Mouse (Mus musculus): Measurements from ENCODE around the gene 2810408A11Rik. TPM values are rescaled to one million over a fixed set of nuclear protein-coding genes. Genes with fewer than 3 reads are reported as not detected.
A peak's percentile ranks its signal among the peaks of the same experiment; 100 is the strongest.
"Not testable (repeated sequence)": the region's sequence is repeated elsewhere in the genome, so short reads cannot be mapped to it uniquely, and the experiment has no call there.

The 2810408A11Rik gene
- polyA plus RNA-seq, 1 experiment from 2014 or later: 32.8 TPM

GRCm38 (mm10) chr11:69930967-69931537, 30.3 kb upstream of the 2810408A11Rik start:
- Histone ChIP-seq H3K36me3 (no peaks in the 10 kb centered on the region), H3K4me2 (no peak overlapping the region), H3K9me3 (no peaks in the 10 kb centered on the region), H3K4me3 (replicated peaks) (no peak overlapping the region), H3K4me1 (replicated peaks) (peaks cover 8% of the 10 kb centered on the region), H3K27ac (no peak overlapping the region), H3K9ac (replicated peaks) (no peak overlapping the region), H3K27me3 (peaks cover 5% of the 10 kb centered on the region; the same call in 1 of the 2 replicates)
- no peak for ATAC-seq (ENCODE audit: insufficient number of reproducible peaks, insufficient read depth, low FRiP score, low TSS enrichment, low read depth)
- 72% methylated on average over 3 of the region's 3 CpGs for WGBS

DNA sequence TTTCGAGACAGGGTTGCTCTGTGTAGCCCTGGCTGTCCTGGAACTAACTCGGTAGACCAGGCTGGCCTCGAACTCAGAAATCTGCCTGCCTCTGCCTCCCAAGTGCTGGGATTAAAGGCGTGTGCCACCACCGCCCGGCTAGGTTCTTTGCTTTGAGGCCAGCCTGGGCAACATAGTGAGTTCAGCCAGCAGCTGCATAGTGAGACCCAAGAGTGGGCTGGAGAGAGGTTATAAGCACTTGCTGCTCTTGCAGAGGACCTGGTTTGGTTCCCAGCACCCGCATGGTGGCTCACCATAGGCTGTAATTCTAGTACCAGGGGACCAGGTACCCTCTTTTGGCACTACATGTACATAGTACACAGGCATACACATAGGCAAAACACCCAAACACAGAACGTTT, 29.4 kb upstream of the 2810408A11Rik start:
- not testable (repeated sequence) for ATAC-seq (ENCODE audit: insufficient number of reproducible peaks, insufficient read depth, low FRiP score, low TSS enrichment, low read depth); H3K4me1 ChIP-seq (replicated peaks); H3K9me3 ChIP-seq; H3K27ac ChIP-seq; H3K4me3 ChIP-seq (replicated peaks); H3K9ac ChIP-seq (replicated peaks); H3K27me3 ChIP-seq; H3K36me3 ChIP-seq; H3K4me2 ChIP-seq
- 84% methylated on average over 8 of the region's 8 CpGs for WGBS

DNA sequence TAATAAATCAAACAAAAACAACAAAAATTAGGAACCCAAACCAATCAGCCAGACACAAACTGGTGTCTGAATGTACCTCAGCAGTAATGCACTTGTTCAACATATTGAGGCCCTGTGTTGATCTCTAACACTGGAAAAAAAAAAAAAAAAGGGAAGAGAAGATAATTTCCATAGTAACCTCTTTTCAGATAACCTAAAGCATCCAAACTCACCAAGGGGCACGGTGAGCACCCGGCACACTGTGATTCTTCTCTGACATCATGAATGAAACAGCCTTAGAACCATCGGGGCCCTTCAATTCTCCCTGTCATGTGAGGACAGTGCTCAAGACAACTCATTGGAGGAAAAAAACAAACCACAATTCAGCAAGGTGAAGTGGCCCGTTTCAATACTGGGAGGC, 28.9 kb upstream of the 2810408A11Rik start:
- 79% methylated on average over 4 of the region's 4 CpGs for WGBS
- H3K4me1 ChIP-seq (replicated peaks): no peaks in the 10 kb centered on the region
- H3K4me2 ChIP-seq: no peak overlapping the region
- no peak overlapping the region for H3K4me3 ChIP-seq (replicated peaks)
- no peaks in the 10 kb centered on the region for H3K9me3 ChIP-seq
- H3K36me3 ChIP-seq: no peaks in the 10 kb centered on the region
- H3K9ac ChIP-seq (replicated peaks): no peak overlapping the region
- ATAC-seq (ENCODE audit: insufficient number of reproducible peaks, insufficient read depth, low FRiP score, low TSS enrichment, low read depth): no peak
- H3K27ac ChIP-seq: no peak overlapping the region
- H3K27me3 ChIP-seq: no peaks in the 10 kb centered on the region

DNA sequence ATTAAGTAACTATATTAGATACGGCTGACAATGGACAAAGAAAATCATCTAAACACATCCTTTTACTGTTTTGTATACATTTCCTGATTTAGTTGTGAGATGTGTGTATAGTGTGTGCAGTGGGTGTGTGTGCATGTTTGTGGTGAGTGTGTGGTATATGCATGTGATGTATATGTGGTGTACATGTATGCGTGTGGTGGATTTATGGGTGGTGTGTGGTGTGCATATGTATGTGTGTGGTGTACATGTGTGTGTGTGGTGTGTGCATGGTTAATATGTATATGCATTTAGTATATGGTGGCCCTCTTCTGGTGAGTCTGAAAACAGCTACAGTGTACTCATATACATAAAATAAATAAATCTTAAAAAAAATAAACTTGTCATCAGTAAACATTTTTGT, 26.7 kb upstream of the 2810408A11Rik start:
- Histone ChIP-seq H3K4me3 (replicated peaks) (no peak overlapping the region), H3K4me1 (replicated peaks) (peaks cover 5% of the 10 kb centered on the region; the same call in 1 of the 2 replicates), H3K4me2 (no peak overlapping the region), H3K9ac (replicated peaks) (no peak overlapping the region), H3K9me3 (no peaks in the 10 kb centered on the region), H3K27me3 (no peaks in the 10 kb centered on the region), H3K36me3 (no peaks in the 10 kb centered on the region), H3K27ac (no peak overlapping the region)
- WGBS: 94% methylated on average over 2 of the region's 2 CpGs
- ATAC-seq (ENCODE audit: insufficient number of reproducible peaks, insufficient read depth, low FRiP score, low TSS enrichment, low read depth): no peak; the same call in 1 of the 2 replicates

DNA sequence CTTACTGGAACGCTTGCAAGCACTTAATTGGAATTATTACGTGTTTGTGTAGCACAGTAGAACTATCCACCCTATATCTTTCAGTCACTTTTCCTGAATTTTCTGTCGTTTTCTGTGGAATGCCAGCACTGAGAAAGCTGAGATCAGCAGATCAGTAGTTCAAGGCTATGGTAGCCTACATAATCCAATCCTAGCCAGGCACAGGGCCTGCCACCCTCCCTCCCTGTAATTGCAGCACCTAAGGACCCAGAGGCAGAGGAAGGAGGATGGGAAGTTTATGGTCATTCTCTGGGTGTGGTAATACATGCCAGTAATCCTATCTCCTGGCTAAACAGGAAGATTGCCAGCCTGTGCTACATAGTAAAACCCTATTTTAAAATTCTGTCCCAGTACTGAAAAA, 22.0 kb upstream of the 2810408A11Rik start:
- 66% methylated on average over 3 of the region's 3 CpGs for WGBS
- no peak for ATAC-seq (ENCODE audit: insufficient number of reproducible peaks, insufficient read depth, low FRiP score, low TSS enrichment, low read depth)
- Histone ChIP-seq H3K27me3 (no peaks in the 10 kb centered on the region), H3K4me2 (peak overlapping the region; percentile 87), H3K4me3 (replicated peaks) (no peak overlapping the region), H3K9ac (replicated peaks) (no peak overlapping the region; the same call in 1 of the 2 replicates), H3K27ac (0 out of 2 replicates have a peak overlapping the region, but pooled peaks have one; percentile 30), H3K9me3 (no peaks in the 10 kb centered on the region), H3K4me1 (replicated peaks) (peaks cover 22% of the 10 kb centered on the region), H3K36me3 (peaks cover 16% of the 10 kb centered on the region)

- Histone ChIP-seq H3K9ac (replicated peaks) (peak overlapping the region; percentile 65), H3K4me3 (replicated peaks) (peak overlapping the region; percentile 98), H3K27me3 (no peaks in the 10 kb centered on the region), H3K36me3 (peaks cover 22% of the 10 kb centered on the region), H3K4me1 (replicated peaks) (peaks cover 23% of the 10 kb centered on the region), H3K27ac (peak overlapping the region; percentile 98), H3K4me2 (peak overlapping the region; percentile 87), H3K9me3 (no peaks in the 10 kb centered on the region)
- no peak for ATAC-seq (ENCODE audit: insufficient number of reproducible peaks, insufficient read depth, low FRiP score, low TSS enrichment, low read depth)
- 3% methylated on average over 12 of the region's 12 CpGs for WGBS
Observed at GRCm38 (mm10) chr11:69922012-69922756, 21.4 kb upstream of the 2810408A11Rik start.

GRCm38 (mm10) chr11:69921114-69922011, 20.6 kb upstream of the 2810408A11Rik start, which contains the start of gene Eif5a:
Gene Eif5a (minus strand): TSS chr11:69921958.
- under 1% methylated on average over 78 of the region's 78 CpGs for WGBS
- H3K4me1 ChIP-seq (replicated peaks): peaks cover 28% of the 10 kb centered on the region

GRCm38 (mm10) chr11:69920266-69921031, 19.7 kb upstream of the 2810408A11Rik start:
- Histone ChIP-seq H3K9ac (replicated peaks) (peak overlapping the region; percentile 95), H3K9me3 (no peaks in the 10 kb centered on the region), H3K27ac (peak overlapping the region; percentile 98), H3K4me1 (replicated peaks) (peaks cover 35% of the 10 kb centered on the region), H3K27me3 (no peaks in the 10 kb centered on the region), H3K4me3 (replicated peaks) (peak overlapping the region; percentile 98), H3K4me2 (peak overlapping the region; percentile 87), H3K36me3 (peaks cover 40% of the 10 kb centered on the region)
- WGBS: under 1% methylated on average over 62 of the region's 65 CpGs
- 0 out of 2 replicates have a peak, but pooled peaks have one; percentile 3 for ATAC-seq (ENCODE audit: insufficient number of reproducible peaks, insufficient read depth, low FRiP score, low TSS enrichment, low read depth)

More at GRCm38 (mm10) chr11:69921114-69922011, 20.6 kb upstream of the 2810408A11Rik start, which contains the start of gene Eif5a:
- Histone ChIP-seq H3K36me3 (peaks cover 31% of the 10 kb centered on the region), H3K4me3 (replicated peaks) (peak within 1 kb of the TSS; percentile 98), H3K27ac (peak within 1 kb of the TSS; percentile 98), H3K27me3 (no peaks in the 10 kb centered on the region), H3K4me2 (peak within 1 kb of the TSS; percentile 87), H3K9ac (replicated peaks) (peak within 1 kb of the TSS; percentile 95), H3K9me3 (no peaks in the 10 kb centered on the region)
- ATAC-seq (ENCODE audit: insufficient number of reproducible peaks, insufficient read depth, low FRiP score, low TSS enrichment, low read depth): peak; percentile 96

DNA sequence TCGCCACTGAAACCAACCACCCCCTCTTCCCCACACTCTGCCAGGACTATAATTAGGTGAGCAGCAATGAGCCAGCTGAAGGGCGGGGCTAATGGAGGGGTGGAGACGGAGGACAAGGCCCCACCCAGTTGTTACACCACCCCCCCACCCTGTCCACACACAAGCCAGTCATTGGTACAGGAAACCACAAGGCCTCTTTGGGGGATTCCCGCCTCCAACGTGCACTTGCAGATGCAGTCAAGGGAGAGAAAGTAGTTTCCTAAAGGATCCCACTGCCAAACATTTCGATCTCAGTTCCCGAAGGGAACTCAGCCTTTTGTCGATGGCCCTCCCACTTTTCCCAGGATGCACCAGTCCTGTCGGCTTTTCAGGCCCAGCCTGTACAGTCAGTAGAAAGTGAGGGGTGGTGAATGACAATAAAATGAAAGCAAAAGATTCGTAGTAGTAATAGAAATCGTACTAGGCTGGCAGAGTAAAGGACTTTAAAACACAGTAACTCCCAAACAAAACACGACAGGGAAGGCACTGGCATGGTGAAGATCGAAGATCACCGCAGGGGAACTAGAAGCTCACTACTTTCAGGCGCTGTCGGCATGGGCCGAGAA, 19.0 kb upstream of the 2810408A11Rik start:
- Histone ChIP-seq H3K4me1 (replicated peaks) (peaks cover 42% of the 10 kb centered on the region), H3K4me3 (replicated peaks) (peak overlapping the region; percentile 98), H3K36me3 (peaks cover 47% of the 10 kb centered on the region), H3K27ac (peak overlapping the region; percentile 98), H3K9ac (replicated peaks) (peak overlapping the region; percentile 95), H3K9me3 (no peaks in the 10 kb centered on the region), H3K4me2 (peak overlapping the region; percentile 87), H3K27me3 (no peaks in the 10 kb centered on the region)
- under 1% methylated on average over 17 of the region's 17 CpGs for WGBS
- no peak for ATAC-seq (ENCODE audit: insufficient number of reproducible peaks, insufficient read depth, low FRiP score, low TSS enrichment, low read depth)

DNA sequence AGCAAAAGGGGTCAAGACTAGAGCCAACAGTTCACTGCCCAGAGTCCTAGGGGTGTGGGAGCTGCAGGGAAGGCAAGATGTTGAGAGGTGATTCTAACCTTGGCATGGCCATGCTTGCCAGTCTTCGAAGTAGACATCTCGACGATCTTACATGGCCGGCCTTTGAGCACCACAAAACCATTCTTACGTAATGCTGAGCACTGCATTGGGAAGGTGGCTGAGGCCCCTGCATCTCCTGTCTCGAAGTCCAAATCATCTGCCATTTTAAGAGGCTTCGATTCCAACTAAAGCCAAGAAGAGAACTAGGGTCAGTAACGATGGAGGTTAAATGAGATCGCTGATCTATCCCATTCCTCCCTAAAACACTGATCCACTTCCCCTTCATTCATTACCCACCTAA, 18.3 kb upstream of the 2810408A11Rik start:
- H3K4me3 ChIP-seq (replicated peaks): peak overlapping the region; percentile 98
- H3K4me1 ChIP-seq (replicated peaks): peaks cover 46% of the 10 kb centered on the region
- no peaks in the 10 kb centered on the region for H3K9me3 ChIP-seq
- peak overlapping the region; percentile 98 for H3K27ac ChIP-seq
- no peaks in the 10 kb centered on the region for H3K27me3 ChIP-seq
- 84% methylated on average over 9 of the region's 9 CpGs for WGBS
- H3K9ac ChIP-seq (replicated peaks): peak overlapping the region; percentile 95; the same call in 1 of the 2 replicates
- H3K36me3 ChIP-seq: peaks cover 50% of the 10 kb centered on the region
- H3K4me2 ChIP-seq: peak overlapping the region; percentile 87
- ATAC-seq (ENCODE audit: insufficient number of reproducible peaks, insufficient read depth, low FRiP score, low TSS enrichment, low read depth): no peak

Data from limb, embryonic 12.5 days (tissue).